Mouse (Mus musculus) left cerebral cortex, adult 8-10 months (tissue): ENCODE results near the gene Mms19. TPM values are rescaled to one million over a fixed set of nuclear protein-coding genes. Genes with fewer than 3 reads are reported as not detected.
"Not testable (repeated sequence)": the region's sequence is repeated elsewhere in the genome, so short reads cannot be mapped to it uniquely, and the experiment has no call there.

ENCODE experiments used
- DNase-seq, 2 experiments: peaks; one replicate each; pipeline ENCODE4 v3.0.0; 2022; ENCODE audit warnings: low spot score in 2 of 2
- total RNA-seq, 4 experiments: library from RNA; stranded (reverse); gene quantifications; 2 replicates each; pipeline ENCODE4 v1.2.4; 2022

Mms19 gene
- total RNA-seq, 4 experiments from 2014 or later = 29.3 to 43.8 (median 34.7) TPM

DNA sequence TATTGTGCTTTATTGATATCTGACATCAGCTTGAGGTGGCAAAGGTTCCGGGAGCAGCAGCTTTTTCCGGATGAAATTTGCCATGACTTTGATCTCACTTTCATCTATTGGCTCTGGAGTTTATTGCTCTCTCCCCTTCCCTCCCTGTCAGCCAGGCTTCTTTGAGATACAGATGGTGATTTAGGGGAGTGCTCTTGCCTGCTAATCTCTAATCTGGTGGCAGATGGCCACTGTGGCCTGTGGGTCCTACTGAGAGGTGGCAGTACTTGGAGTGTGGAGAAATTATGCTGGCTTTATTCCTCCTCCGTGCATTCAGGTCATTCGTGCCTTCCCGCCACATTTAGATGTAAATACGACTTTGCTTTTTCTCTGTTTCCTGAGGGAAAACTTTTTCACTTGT, 46.8 kb downstream of the Mms19 start:
- DNase-seq = no peak

DNA sequence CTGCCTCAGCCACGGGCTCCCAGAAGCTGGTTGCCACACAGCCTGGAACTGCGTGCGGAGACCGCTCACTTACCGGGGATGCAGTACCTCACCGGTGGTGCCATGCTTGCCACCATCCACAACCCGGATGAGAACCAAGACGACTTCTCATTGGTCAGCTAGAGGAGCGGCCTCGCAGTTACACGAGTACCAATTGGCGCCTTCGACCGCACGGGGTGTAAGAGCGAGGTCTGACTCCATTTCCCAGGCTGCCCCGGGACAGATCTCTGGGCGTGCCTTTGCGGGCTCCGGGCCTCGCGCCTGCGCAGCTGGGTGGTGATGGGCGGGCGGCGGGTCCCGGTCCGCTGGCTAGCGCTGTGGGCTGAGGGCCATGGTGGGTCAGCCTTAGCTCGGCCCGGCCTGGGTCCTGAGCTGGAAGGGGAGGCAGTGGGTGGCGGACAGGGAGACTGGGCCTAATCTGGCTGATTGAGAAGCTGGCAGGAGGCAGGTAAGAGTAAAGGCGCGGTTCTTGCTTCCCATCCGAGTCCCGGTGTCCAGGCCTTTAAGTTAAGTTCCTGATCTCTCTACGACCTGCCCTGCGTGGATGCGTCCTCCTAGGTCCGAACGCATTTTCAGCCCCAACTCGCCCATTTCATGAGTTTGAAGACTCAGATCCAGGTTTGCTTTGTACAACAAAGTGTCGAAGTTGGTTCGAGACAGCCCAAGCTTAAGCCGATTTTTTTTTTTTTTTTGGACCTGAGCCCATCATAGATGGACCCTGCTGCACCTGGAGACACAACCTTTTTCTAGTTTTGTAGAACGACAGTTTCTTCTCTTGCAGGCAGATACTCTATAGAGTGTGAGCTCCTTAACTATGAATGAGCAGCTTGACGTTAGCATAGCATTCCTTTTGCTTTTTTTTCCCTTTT, 47.5 kb downstream of the Mms19 start, which contains the start of the genes Exosc1 and Zdhhc16:
Gene Exosc1, minus strand, starts transcription at position 245 of the 908 bp plus-strand sequence.
Gene Zdhhc16, plus strand, starts transcription at position 302 of the 908 bp plus-strand sequence.
- peak; percentile 99 for DNase-seq

DNA sequence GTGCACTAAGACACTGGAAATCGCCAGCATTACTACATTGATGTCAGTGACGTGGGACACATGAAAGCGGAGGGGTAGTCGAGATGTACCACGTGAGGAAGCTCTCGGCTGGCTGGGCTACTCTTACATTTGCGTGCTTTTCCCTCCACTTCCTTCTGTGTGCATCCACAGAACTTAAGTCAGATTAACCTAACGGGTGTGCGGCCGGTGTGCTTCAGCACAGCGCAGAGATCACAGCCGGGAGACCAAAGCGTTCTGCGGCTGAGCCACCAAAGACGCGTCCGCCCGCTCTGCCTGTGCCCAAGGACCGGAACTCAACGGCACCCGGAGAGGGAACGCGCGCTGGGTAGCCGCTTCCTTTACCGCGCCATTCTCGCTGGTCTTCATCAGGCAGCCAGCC, 48.3 kb downstream of the Mms19 start:
- DNase-seq = no peak

DNA sequence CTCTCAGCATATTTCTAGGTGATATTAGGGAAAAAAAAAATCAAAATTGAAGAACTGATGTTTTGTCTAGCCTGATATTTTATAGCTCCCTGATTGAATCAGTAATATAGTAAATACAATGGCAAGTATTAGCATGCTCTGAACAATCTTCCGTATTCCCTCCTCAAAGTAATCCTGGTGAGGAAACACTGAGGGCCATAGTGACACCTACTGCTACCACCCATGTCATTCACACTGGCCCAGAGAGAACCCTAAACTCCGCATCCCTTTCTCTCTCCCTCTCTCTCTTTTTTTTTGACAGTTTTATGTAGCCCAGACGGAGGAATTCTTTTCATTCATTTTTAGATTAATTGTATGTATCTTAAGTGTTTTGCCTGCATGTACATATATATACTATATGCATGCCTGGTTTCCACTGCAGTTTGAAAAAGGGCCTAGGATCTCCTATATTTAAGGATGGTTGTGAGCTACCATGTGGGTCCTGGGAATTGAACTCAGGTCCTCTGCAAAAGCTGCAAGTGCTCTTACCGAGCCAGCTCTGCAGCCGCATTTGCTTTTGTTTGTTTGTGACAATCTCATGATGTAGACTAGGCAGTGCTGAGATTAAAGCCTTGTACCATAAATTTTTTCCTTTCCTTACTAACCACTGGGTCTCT, 60.4 kb downstream of the Mms19 start:
- DNase-seq = no peak

DNA sequence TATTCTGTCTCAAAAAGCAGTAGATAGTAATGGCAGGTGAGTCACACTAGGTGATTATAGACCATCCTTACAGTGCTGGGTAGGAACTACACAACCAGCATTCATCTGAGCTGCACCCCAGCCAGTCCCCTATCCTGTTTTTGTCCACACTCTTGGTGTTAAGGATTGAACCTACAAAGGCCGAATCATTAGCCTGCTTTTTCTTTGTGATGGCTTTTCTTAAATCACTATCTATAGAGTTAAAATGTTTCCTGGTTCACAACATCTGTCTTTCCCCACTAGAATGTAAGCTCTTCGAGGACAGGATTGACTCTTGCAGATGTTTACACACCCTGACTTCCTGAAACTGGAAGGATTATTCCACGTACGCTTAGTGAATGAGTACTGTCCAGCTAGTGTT, 61.5 kb downstream of the Mms19 start:
- no peak for DNase-seq

DNA sequence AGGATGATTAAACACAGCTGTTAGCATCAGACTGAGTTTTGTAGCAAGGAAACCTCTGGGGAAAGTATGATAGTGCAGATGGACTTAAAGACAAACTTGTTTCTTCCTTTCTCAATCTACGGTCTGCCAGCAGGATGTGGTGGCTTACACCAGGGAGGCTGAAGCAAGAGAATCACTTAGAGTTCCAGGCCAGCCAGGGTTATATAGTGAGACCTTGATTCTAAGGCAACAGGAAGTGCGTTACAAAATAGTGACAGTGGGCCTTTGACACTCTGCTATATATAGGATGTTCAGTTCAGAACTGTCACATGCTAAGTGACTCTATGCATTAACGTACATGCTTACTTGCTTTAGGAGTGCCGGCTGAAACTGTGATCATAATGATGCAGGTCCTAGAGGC, 64.1 kb downstream of the Mms19 start:
- DNase-seq = no peak

DNA sequence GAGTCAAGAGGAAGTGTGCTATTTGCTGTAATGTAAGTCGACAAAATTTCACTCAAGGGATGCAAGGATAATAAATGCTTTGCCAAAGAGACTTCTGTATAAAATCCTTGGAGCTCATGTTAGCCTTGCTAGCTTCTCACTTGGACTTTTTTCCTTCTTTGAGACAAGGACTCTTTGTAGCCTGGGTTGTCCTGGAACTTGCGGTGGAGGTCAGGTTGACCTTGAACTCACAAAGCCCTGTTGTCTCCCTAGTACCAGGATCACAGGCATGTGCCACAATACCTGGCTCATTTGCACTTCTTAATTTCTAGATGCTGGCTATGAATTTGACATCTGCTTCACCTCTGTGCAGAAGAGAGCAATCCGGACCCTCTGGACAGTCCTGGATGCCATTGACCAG, 65.7 kb downstream of the Mms19 start:
- DNase-seq = no peak

DNA sequence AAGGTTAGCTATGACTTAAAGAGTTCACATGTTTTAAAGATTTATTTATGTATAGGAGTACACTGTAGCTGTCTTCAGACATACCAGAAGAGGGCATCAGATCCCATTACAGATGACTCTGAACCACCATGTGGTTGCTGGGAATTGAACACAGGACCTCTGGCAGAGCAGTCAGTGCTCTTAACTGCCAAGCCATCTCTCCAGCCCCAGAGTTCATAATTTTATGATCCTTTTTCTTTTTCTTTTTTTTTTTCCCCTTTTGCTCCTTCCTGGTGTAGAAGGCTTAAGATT, 66.4 kb downstream of the Mms19 start:
- DNase-seq = not testable (repeated sequence)

DNA sequence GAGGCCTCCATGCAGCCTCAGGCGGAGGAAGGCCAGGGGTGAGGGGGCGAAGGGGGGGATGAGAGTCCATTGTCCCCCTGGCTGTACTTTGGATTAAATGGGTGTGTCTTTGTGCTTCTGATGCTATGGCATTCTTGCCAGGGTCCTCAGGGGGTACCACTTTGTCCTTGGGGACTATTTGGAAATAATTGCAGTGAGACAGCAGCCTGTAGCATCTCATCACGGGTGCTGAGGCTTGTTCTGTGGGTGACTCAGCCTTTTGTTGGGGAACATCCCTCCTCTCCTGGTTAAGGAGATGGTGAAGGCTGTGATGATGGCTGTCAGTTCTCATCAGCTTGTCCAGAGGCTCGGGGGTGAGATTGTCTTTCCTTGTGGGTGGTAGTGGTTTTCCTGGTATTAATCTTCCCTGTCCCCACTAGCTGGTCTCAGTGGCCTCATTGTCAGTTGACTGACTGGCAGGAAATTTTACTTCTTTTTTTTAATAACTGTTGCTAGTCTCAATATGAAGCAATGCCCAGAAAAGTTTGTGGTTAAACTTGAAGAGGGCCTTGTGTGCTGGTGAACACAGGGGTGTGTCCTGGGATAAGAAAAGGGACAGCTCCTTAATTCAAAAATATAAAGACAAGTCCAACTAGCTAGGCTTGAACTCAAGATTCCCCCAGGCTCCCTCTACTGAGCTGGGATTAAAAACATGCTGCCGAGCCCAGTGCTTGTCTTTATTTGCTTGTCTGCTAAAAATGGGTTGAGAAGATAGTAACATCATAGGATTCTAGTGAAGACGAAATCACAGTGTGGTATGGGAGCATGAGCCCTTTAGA, 67.0 kb downstream of the Mms19 start:
- DNase-seq = no peak

DNA sequence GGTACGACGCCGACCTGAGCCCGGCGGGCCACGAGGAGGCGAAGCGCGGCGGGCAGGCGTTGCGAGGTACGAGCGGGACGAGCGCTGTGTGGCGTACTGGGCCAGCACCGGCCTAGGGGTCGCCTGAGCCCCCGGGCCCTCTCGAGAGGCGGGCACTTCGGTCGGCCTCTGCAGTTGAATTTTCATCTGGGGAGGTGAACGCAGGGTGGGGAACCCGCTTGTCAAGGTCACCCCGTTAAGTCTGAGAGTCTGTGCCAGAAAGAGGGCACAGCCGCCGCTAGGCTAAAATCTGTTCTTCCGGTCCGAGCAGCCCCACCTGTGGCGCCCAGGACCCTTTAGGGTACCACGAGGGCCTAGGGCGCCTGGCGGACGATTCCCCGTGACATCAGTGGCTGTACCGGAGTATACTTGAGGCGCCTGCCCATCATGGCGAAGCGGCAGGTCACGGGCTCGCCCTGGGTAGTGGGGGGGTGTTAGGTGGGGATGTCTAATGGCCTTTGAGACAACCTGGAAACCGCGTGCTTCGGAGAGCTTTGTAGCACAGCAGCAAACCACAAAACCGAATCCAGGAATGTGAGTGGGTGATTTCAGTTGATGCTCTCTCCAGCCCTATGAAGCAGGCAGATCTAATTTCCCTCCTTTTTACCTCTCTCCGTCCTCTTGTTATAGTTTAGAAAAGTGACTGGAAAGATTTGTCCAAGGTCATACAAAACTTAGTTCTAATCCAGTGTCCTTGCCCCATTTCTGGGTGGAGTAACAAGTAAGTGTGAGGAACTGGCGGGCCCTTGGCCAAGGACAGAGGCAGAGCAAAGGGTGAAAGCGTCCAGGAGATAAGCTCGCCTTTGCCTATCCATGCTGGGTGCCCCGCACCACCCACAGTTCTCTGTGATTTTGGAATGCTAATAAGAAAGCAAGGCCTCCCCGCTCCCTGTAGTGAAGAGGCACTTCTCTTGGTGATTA, 68.6 kb downstream of the Mms19 start:
- peak in 1 of 2 experiments; percentile 17 for DNase-seq

DNA sequence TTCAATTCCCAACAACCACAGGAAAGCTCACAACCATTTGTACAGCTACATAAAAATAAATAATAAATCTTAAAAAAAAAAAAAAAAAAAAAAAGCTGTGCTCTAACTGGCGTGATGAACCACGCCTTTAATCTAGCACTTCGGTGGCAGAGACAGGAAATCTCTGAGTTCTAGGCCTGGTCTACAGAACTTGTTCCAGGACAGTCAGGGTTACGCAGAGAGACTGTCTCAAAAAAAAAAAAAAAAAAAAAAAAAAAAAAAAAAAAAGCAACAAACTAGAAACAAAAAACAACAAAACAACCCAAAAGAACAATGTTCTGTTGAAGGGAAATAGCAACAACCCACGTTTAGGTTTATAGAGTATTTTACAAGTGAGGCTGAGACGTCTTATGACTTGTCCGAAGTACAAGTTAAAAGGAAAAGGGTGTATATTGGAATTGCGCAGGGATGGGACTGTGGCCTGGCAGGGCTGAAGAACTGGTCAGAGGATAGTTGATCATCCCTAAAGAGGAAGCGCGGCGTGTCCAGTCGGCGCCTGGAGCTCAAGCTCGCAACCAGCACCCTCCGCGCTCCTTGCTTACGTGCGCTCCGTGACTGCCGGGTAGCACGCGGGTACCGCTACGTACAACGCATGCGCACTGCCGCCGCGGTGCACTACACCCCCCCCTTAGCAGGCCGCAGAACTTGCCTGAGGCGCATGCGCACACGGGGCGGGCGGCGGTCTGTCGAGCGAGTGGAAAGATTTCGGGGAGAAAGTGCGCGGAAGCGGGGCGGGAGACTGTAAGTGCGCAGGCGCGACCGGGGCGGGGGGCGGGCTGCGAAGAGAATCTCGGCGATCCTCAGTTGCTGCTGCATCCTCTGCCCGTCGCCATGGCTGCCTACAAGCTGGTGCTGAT, 69.5 kb downstream of the Mms19 start, which contains the start of gene Pgam1:
Gene Pgam1, plus strand, starts transcription at position 746 of the 896 bp plus-strand sequence.
- peak; percentile 88 to 93 for DNase-seq

DNA sequence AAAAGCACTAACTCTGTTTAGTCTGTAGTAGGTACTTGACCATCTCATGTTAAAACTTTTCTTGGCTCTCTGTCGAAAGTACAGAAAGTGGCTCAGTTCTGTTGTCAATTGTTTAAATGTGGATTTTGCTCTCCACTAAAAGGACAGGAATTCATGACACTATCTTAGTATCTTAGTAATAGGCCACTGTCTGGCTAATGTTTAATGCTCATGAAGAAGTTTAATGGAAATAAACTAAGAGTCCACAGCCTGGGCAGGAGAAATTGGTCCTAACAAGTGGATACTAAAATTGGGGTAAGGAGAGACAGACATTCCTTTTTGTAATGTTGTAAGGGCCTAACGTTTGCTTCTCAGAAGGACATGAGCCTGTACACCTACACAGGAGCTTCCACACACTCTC, 70.6 kb downstream of the Mms19 start:
- DNase-seq = no peak

DNA sequence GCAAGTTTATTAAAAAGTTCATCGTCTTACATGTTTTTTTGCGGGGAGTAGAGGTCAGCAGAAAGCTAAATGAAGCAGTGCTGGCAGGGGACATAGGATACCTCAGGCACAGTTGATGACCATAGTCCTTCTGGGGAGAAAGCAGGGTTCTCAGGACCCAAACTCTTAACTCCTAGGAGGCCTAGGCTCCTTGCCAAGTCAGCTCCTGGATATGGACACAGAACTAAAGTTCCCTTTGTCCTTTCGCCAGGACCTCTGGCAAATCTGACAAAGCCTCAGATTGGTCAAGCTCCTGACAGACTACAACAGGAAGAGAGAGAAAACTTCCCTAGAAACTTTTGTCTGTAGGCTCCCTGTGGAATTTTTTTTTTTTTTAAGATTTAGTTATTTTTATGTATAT, 72.2 kb downstream of the Mms19 start:
- DNase-seq = no peak

DNA sequence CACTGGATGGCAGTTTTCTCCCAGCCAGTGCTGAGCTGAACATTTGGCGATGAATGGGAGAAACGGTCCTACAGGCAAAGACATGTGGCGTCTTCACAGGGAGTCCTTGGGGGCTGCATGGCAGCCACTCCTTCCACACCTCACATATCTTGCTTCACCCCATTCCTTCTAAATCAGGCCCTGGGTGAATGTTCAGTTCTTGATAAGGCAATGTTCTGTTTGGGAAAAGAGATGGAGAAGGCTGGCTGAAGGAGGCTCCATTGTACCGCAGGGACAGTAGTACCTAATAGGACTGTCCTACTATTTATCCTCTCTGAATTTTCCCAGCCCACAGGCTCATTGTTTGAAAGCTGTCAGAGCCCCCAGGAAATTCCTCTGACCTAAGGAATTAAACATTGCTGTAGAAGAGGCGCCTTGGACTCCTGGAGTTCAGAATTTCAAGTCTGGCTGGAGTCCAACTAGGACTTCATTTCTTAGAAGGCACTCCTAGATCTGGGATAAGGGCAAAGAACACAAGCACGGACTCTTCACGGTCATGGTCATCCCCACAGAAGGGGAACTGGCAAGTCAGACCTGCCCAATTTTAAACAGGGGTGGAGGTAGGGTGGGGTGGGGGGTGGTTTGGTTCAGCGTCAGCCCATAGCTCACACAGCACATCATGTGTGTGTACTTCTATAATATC, 73.7 kb downstream of the Mms19 start:
- no peak for DNase-seq

DNA sequence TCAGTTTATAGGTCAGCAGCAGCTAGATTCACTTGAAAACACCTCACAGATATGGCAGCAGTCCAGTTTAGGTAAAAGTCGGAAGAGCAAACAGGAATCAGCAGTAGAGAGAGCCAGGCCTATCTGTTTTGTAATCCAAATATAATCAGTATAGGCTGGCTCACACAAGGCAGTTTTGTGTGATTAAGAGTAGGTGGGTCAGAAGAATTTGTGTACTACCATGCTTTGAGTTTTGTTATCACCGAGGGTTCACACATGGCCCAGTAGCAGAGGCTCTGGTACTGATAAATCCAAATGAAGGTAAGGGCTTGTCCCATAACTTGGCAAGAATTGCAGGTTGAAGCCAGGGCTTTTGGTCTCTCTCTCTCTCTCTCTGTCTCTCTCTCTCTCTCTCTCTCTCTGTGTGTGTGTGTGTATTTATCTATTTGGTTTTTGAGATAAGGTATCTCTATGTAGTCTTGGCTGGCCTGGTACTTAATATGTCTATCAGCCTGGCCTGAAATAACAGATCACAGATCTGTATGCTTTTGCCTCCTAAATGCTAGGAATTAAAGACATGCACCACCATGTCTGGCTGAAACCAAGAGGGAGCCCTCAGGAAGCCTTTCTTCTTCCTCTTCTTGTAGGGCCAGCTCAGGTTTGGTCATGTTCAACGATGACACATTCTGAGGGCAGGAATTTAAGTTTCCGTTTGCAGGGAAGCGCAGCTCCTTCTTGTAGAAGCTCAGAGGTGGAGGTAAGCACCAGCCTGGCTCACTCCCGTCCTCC, 74.5 kb downstream of the Mms19 start:
- DNase-seq = no peak

DNA sequence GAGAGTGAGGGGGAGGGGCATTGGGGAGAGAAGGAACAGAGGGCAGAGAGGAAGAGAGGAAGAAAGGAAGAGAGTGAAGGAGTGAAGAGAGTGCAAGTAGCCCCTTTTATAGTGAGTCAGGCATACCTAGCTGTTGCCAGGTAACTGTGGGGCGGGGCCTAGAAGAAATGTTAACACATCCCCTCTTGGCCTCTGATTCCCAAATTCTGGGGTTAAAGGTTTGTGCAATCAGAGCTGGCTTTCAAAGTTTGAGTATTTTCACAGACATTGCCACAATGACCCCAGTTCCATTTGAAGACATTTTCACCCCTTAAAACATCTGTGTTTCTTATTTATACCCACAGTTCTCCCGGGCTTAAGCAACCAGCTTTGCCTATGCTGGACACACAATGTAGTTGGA, 75.7 kb downstream of the Mms19 start:
- DNase-seq = no peak

DNA sequence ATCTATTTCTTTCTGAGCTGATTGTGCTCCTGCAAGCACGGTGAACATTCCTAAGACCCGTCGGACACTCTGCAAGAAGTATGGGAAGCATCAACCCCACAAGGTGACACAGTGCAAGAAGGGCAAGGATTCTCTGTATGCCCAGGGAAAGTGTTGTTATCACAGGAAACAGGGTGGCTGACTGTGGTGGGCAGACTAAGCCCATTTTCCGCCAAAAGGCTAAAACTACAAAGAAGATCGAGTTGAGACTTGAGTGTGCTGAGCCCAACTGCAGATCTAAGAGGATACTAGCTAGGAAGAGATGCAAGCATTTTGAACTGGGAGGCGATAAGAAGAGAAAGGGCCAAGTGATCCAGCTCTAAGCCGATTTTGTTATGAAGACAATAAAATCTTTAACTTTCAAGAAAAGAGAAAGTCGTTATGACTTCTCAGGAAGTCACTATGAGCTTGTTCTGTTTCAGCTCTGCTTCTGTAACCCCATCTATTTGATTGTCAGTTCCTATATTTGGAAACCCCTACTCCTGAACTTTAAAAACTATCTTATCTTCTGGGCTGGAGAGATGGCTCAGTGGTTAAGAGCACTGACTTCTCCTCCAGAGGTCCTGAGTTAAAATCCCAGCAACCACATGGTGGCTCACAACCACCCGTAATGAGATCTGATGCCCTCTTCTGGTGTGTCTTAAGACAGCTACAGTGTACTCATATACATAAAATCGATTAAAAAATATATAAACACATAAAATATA, 77.9 kb downstream of the Mms19 start:
- DNase-seq = no peak

DNA sequence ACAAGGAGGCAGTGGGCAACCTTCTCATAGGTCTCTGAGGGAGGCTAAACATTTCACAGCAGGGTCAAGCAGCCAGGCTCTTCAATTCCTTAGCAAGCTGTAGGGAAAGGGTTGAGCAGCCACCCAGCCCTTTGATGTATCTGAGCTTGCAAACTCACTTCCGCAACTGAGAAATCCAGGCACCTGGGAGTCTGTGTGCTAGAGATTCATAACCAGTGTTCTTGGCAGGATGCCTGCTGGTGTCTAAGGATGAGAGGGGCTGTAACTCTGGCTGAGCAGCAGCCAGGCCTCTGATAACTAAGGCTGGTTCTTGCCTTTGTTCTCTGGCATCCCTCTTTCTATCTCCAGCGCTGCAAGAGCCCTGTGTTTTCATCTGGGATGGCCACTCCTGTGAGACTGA, 79.3 kb downstream of the Mms19 start:
- DNase-seq = no peak
